ENCODE assay signal across 10 mouse cellular contexts in the genomic region with DNA sequence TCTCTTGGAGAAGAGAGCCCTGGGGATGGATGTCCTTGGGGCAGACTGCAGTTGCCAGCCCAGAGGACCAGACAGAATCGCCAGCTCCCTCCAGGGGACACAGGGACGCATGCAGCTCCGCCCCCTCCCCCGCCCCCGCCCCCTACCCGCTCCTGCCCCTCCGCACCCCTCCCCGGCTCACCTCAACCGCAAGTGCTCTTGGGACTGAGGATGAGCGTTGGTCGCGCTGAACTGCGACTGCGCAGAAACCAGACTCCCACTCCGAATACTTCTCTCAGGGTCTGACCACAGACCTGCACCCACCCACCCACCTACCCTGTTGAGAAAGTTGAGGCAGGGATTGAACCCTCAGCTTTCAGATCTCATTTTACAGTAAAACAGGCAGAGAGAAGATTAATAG. TPM values are rescaled to one million over a fixed set of nuclear protein-coding genes. Genes with fewer than 3 reads are reported as not detected.
DNase-seq lines count a peak whose midpoint lies in the region; ATAC-seq and TF ChIP-seq lines count a peak whose summit lies in the region.
"Had no signal": no experiment of that assay in that cellular context is flagged by ENCODE, and none has a peak within 500 bp of the region (broad histone marks: within the 10 kb centered on the region; RNA-seq: fewer than 3 reads in every experiment).

A gene (plus strand): TSS at position 229 of the 400 bp plus-strand sequence.

- TF ChIP-seq CTCF in E14TG2a.4 (conservative IDR thresholded peaks at IDR 0.05; ENCODE audit: low read length): no peak

- H3K9me3 ChIP-seq in heart, embryonic 10.5 days: no peaks in the 10 kb centered on the region
- H3K9me3 ChIP-seq in E14TG2a.4 (ENCODE audit: low read length): peaks cover 4% of the 10 kb centered on the region
- H3K9me3 ChIP-seq in forebrain, embryonic 15.5 days: no peaks in the 10 kb centered on the region
- no peaks in the 10 kb centered on the region for H3K9me3 ChIP-seq in midbrain, embryonic 10.5 days (replicated peaks)

- peaks cover 40% of the 10 kb centered on the region for H3K4me1 ChIP-seq in heart, embryonic 10.5 days
- H3K4me1 ChIP-seq in E14TG2a.4 (replicated peaks; ENCODE audit: low read depth, low read length): peaks cover 33% of the 10 kb centered on the region
- H3K4me1 ChIP-seq in forebrain, embryonic 15.5 days: peaks cover 10% of the 10 kb centered on the region
- peaks cover 22% of the 10 kb centered on the region for H3K4me1 ChIP-seq in midbrain, embryonic 10.5 days

- peak within 1 kb of the TSS; percentile 42 for H3K4me3 ChIP-seq in heart, embryonic 10.5 days
- H3K4me3 ChIP-seq in E14TG2a.4 (replicated peaks; ENCODE audit: low read length): peak within 1 kb of the TSS; percentile 67
- H3K4me3 ChIP-seq in forebrain, embryonic 15.5 days: peak within 1 kb of the TSS; percentile 6; the same call in 1 of the 2 replicates
- H3K4me3 ChIP-seq in midbrain, embryonic 10.5 days: peak within 1 kb of the TSS; percentile 43

- H3K9ac ChIP-seq in forebrain, embryonic 15.5 days (replicated peaks): no peak within 1 kb of the TSS

- H3K27me3 ChIP-seq in heart, embryonic 10.5 days (ENCODE audit: insufficient read depth, poor library complexity, severe bottlenecking): peaks cover 10% of the 10 kb centered on the region
- H3K27me3 ChIP-seq in E14TG2a.4 (ENCODE audit: insufficient read depth, low read length): peaks cover 11% of the 10 kb centered on the region
- no peaks in the 10 kb centered on the region for H3K27me3 ChIP-seq in forebrain, embryonic 15.5 days
- peaks cover 6% of the 10 kb centered on the region; the same call in 1 of the 2 replicates for H3K27me3 ChIP-seq in midbrain, embryonic 10.5 days (ENCODE audit: low read depth, poor library complexity, severe bottlenecking)

- no peak for DNase-seq in heart, embryonic 10.5 days (ENCODE audit: low spot score)
- no peak for DNase-seq in heart, adult 9 months (ENCODE audit: low spot score in 2 of 2)
- DNase-seq in midbrain, embryonic 10.5 days (ENCODE audit: low spot score): peak; percentile 63
- no peak for DNase-seq in urinary bladder, postnatal 10 days (ENCODE audit: low spot score)
- no peak for DNase-seq in layer of hippocampus, adult 11-12 months (ENCODE audit: low spot score)
- DNase-seq: layer of hippocampus, postnatal 36 days; spleen, adult 18-20 months had no signal

- no peak for ATAC-seq in forebrain, embryonic 15.5 days (replicated peaks)
- ATAC-seq in cerebellum, adult (ENCODE audit: insufficient number of reproducible peaks, low FRiP score, low TSS enrichment): no peak

- peak within 1 kb of the TSS; percentile 70 for H3K27ac ChIP-seq in heart, embryonic 10.5 days
- no peak within 1 kb of the TSS for H3K27ac ChIP-seq in forebrain, embryonic 15.5 days (replicated peaks)
- peak within 1 kb of the TSS; percentile 63 for H3K27ac ChIP-seq in midbrain, embryonic 10.5 days (replicated peaks)

- WGBS in heart, embryonic 10.5 days: 5% methylated on average over 14 of the region's 15 CpGs
- WGBS in forebrain, embryonic 15.5 days: 6% methylated on average over 15 of the region's 15 CpGs
- 9% methylated on average over 12 of the region's 15 CpGs for WGBS in midbrain, embryonic 10.5 days

- peak within 1 kb of the TSS; percentile 35 for H3K4me2 ChIP-seq in forebrain, embryonic 15.5 days (replicated peaks)

- no peaks in the 10 kb centered on the region for H3K36me3 ChIP-seq in heart, embryonic 10.5 days
- H3K36me3 ChIP-seq in E14TG2a.4 (ENCODE audit: insufficient read depth, low read length): no peaks in the 10 kb centered on the region
- no peaks in the 10 kb centered on the region for H3K36me3 ChIP-seq in forebrain, embryonic 15.5 days
- H3K36me3 ChIP-seq in midbrain, embryonic 10.5 days: no peaks in the 10 kb centered on the region

RNA-seq across cellular contexts. Expression of the gene that starts here (rescaled TPM):
- polyA plus RNA-seq in heart, embryonic 10.5 days (2016; fragmentation: Nextera tagmentation; extraction: Ambion mirVana): 1.2 and 1.3 TPM in 2 replicates
- polyA plus RNA-seq in forebrain, embryonic 15.5 days (2015; fragmentation: Nextera tagmentation; extraction: Ambion mirVana): 1.9 and 2.4 TPM in 2 replicates
- 1.3 and 1.8 TPM in 2 replicates for polyA plus RNA-seq in midbrain, embryonic 10.5 days (2016; fragmentation: Nextera tagmentation; extraction: Ambion mirVana)

Comparison
In these comparisons a context has a peak if more than half of its experiments do, and no peak if none do; other contexts are left out.
1. H3K4me3 ChIP-seq: peak in every context shown above with its lines; median percentile 67 in E14TG2a.4; 43 in midbrain, embryonic 10.5 days; 42 in heart, embryonic 10.5 days; 6 in forebrain, embryonic 15.5 days.